Mouse (Mus musculus) small intestine, adult 2 months (tissue): ENCODE measurements around the gene Pink1.

ENCODE experiments used
- CTCF ChIP-seq: fragments of 200-500 bp; IDR thresholded peaks from 2 replicates; pipeline ENCODE4 v1.5.1; 2012; ENCODE audit warnings: low read depth, mild to moderate bottlenecking, control low read depth, inconsistent platforms, low read length, moderate library complexity, mixed read lengths; ENCODE audit not compliant: insufficient replicate concordance, insufficient read length; ENCODE audit errors: extremely low read depth
- POLR2A ChIP-seq: fragments of 200-500 bp; IDR thresholded peaks from 2 replicates; pipeline ENCODE4 v1.6.1; 2012; ENCODE audit warnings: low read depth, mild to moderate bottlenecking, control low read depth, inconsistent platforms, low read length, moderate library complexity

DNA sequence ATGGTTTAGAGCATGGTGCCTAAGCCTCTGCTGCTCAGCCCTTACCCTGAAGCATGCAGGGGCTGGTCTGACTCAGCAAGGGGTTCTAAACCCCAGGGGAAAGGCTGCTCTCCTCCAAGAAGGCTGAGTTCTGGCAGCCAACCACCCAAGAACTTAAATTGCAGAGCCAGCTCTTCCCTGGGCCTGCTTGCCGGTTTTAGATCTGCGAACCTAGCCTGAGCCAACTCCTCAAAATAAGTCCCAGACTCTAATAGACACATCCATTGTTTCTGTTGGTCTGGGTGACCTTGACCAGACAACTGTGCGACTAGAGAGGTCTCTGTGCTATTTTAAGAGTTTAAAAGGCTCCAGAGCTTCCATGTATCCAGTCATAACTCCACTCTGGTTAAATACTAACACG, 2.4 kb downstream of the Pink1 start:
- TF ChIP-seq CTCF (no peak), POLR2A (no peak)
